Mouse (Mus musculus) lung, embryonic 14.5 days (tissue): ENCODE results near the gene Gns. TPM values are rescaled to one million over a fixed set of nuclear protein-coding genes. Genes with fewer than 3 reads are reported as not detected.

Experiments used
- ATAC-seq: fragments of 200-750 bp; cut with Nextera tagmentation; 2 replicates; pipeline ENCODE4 v1.8.0; 2017; ENCODE audit warnings: mild to moderate bottlenecking, moderate TSS enrichment, moderate library complexity; ENCODE audit not compliant: insufficient read depth
- DNase-seq: peaks from one replicate; pipeline ENCODE4 v3.0.0-alpha.2; 2015
- H3K27ac ChIP-seq: fragments of 300-500 bp; sonication (generic); 2 replicates; pipeline ENCODE4 v1.5.1; 2014; ENCODE audit warnings: low read depth, mild to moderate bottlenecking, moderate library complexity
- H3K27me3 ChIP-seq: fragments of 300-500 bp; sonication (generic); 2 replicates; pipeline ENCODE4 v1.6.1; 2014; ENCODE audit warnings: low read length, control low read depth; ENCODE audit not compliant: insufficient read depth
- H3K36me3 ChIP-seq: fragments of 300-500 bp; sonication (generic); 2 replicates; pipeline ENCODE4 v1.6.1; 2014; ENCODE audit warnings: control low read depth; ENCODE audit not compliant: insufficient read depth
- H3K4me1 ChIP-seq: fragments of 300-500 bp; sonication (generic); 2 replicates; pipeline ENCODE4 v1.6.1; 2014; ENCODE audit warnings: antibody characterized with exemption, control low read depth; ENCODE audit not compliant: insufficient read depth
- H3K4me2 ChIP-seq: fragments of 300-500 bp; sonication (generic); 2 replicates; pipeline ENCODE4 v1.6.1; 2014; ENCODE audit warnings: mild to moderate bottlenecking
- H3K4me3 ChIP-seq: fragments of 300-500 bp; sonication (generic); 2 replicates; pipeline ENCODE4 v1.5.1; 2014; ENCODE audit warnings: low read depth, low read length
- H3K9ac ChIP-seq: fragments of 300-500 bp; sonication (generic); 2 replicates; pipeline ENCODE4 v1.6.1; 2014
- H3K9me3 ChIP-seq: fragments of 300-500 bp; sonication (generic); 2 replicates; pipeline ENCODE4 v1.6.1; 2016; ENCODE audit warnings: low read depth, low read length, control low read depth
- CTCF ChIP-seq: IDR thresholded peaks from 2 replicates; pipeline ENCODE4 v1.5.1; 2016; ENCODE audit warnings: antibody characterized with exemption, low read depth
- WGBS: fragments of 180-500 bp; shearing (Covaris S2); extraction: QIAGEN DNeasy Blood & Tissue Kit; methylation state at CpG from one replicate; pipeline ENCODE4 v1.1.7; 2014; 5-methylcytosine and 5-hydroxymethylcytosine counted together
- polyA plus RNA-seq: library from polyadenylated mRNA; unstranded; fragments of >200 nt; fragmentation: Nextera tagmentation; extraction: Ambion mirVana; gene quantifications from 2 replicates; pipeline ENCODE4 v1.2.1, GENCODE M21; 2014

Gns gene
- polyA plus RNA-seq, 1 experiment from 2014 or later = 46.9 TPM

GRCm38 (mm10) chr10:121349244-121349643 is 15.6 kb upstream of the Gns start:
- H3K4me3 ChIP-seq = no peak overlapping the region; the same call in 1 of the 2 replicates
- peak overlapping the region; percentile 40 for H3K4me2 ChIP-seq
- no peaks in the 10 kb centered on the region for H3K36me3 ChIP-seq
- DNase-seq (no peak), ATAC-seq (no peak)
- 26% methylated on average over 5 of the region's 5 CpGs for WGBS
- peaks cover 33% of the 10 kb centered on the region for H3K27me3 ChIP-seq
- no peak for TF ChIP-seq CTCF
- H3K27ac ChIP-seq = 0 out of 2 replicates have a peak overlapping the region, but pooled peaks have one; percentile 48
- peaks cover 6% of the 10 kb centered on the region; the same call in 1 of the 2 replicates for H3K4me1 ChIP-seq
- no peaks in the 10 kb centered on the region for H3K9me3 ChIP-seq
- H3K9ac ChIP-seq = no peak overlapping the region

- no peaks in the 10 kb centered on the region for H3K9me3 ChIP-seq
- 1% methylated on average over 35 of the region's 35 CpGs for WGBS
- peak overlapping the region; percentile 58 for H3K27ac ChIP-seq
- DNase-seq (peak; percentile 48), ATAC-seq (peak; percentile 72)
- peak overlapping the region; percentile 53 for H3K4me3 ChIP-seq
- H3K27me3 ChIP-seq = peaks cover 33% of the 10 kb centered on the region
- H3K4me2 ChIP-seq = peak overlapping the region; percentile 90
- peaks cover 6% of the 10 kb centered on the region; the same call in 1 of the 2 replicates for H3K4me1 ChIP-seq
- peak overlapping the region; percentile 51 for H3K9ac ChIP-seq
- TF ChIP-seq CTCF = no peak
- H3K36me3 ChIP-seq = no peaks in the 10 kb centered on the region
Observed at GRCm38 (mm10) chr10:121350357-121351065, 14.4 kb upstream of the Gns start.

- ATAC-seq = peak; percentile 86
- H3K27ac ChIP-seq = peak within 1 kb of the TSS; percentile 58
Observed at GRCm38 (mm10) chr10:121351066-121351581, 13.8 kb upstream of the Gns start, which contains the start of gene Tbc1d30. Tbc1d30 (minus strand) TSS chr10:121351278.

GRCm38 (mm10) chr10:121351692-121352290 is 13.1 kb upstream of the Gns start:
- H3K9me3 ChIP-seq = no peaks in the 10 kb centered on the region
- H3K4me1 ChIP-seq = peaks cover 6% of the 10 kb centered on the region; the same call in 1 of the 2 replicates
- WGBS = 24% methylated on average over 15 of the region's 15 CpGs
- peak overlapping the region; percentile 90 for H3K4me2 ChIP-seq
- no peak for ATAC-seq
- peak overlapping the region; percentile 53 for H3K4me3 ChIP-seq
- no peaks in the 10 kb centered on the region for H3K36me3 ChIP-seq
- no peak for TF ChIP-seq CTCF
- peaks cover 33% of the 10 kb centered on the region for H3K27me3 ChIP-seq
- H3K27ac ChIP-seq = no peak overlapping the region
- H3K9ac ChIP-seq = no peak overlapping the region
- DNase-seq = peak; percentile 22

More at GRCm38 (mm10) chr10:121351066-121351581, 13.8 kb upstream of the Gns start, which contains the start of gene Tbc1d30:
- Histone ChIP-seq H3K36me3 (no peaks in the 10 kb centered on the region), H3K9me3 (no peaks in the 10 kb centered on the region), H3K4me3 (peak within 1 kb of the TSS; percentile 53), H3K4me1 (peaks cover 6% of the 10 kb centered on the region; the same call in 1 of the 2 replicates), H3K9ac (peak within 1 kb of the TSS; percentile 51), H3K27me3 (peaks cover 33% of the 10 kb centered on the region), H3K4me2 (peak within 1 kb of the TSS; percentile 90)
- DNase-seq = peak; percentile 66
- TF ChIP-seq CTCF = no peak
- under 1% methylated on average over 55 of the region's 61 CpGs for WGBS

GRCm38 (mm10) chr10:121360358-121360757 is 4.5 kb upstream of the Gns start:
- H3K36me3 ChIP-seq = no peaks in the 10 kb centered on the region
- H3K27ac ChIP-seq = no peak overlapping the region
- TF ChIP-seq CTCF = no peak
- H3K9ac ChIP-seq = no peak overlapping the region
- H3K4me1 ChIP-seq = no peaks in the 10 kb centered on the region
- no peaks in the 10 kb centered on the region for H3K9me3 ChIP-seq
- no peak overlapping the region for H3K4me3 ChIP-seq
- H3K27me3 ChIP-seq = no peaks in the 10 kb centered on the region
- ATAC-seq (no peak), DNase-seq (no peak)
- 89% methylated on average over 2 of the region's 2 CpGs for WGBS
- no peak overlapping the region for H3K4me2 ChIP-seq

- no peak for TF ChIP-seq CTCF
- Histone ChIP-seq H3K4me2 (no peak overlapping the region), H3K4me1 (peaks cover 9% of the 10 kb centered on the region), H3K4me3 (no peak overlapping the region), H3K9me3 (no peaks in the 10 kb centered on the region), H3K27ac (no peak overlapping the region), H3K27me3 (no peaks in the 10 kb centered on the region), H3K36me3 (no peaks in the 10 kb centered on the region), H3K9ac (no peak overlapping the region)
- DNase-seq = no peak
- ATAC-seq = no peak
- 78% methylated on average over 8 of the region's 8 CpGs for WGBS
Observed at GRCm38 (mm10) chr10:121363201-121363600, 1.7 kb upstream of the Gns start.

GRCm38 (mm10) chr10:121364306-121364705 is 584 bp upstream of the Gns start:
- peak overlapping the region; percentile 45 for H3K9ac ChIP-seq
- no peaks in the 10 kb centered on the region for H3K27me3 ChIP-seq
- peaks cover 9% of the 10 kb centered on the region for H3K4me1 ChIP-seq
- no peak for TF ChIP-seq CTCF
- 20% methylated on average over 15 of the region's 15 CpGs for WGBS
- ATAC-seq (0 out of 2 replicates have a peak, but pooled peaks have one; percentile 9), DNase-seq (no peak)
- peak overlapping the region; percentile 85 for H3K4me3 ChIP-seq
- H3K9me3 ChIP-seq = no peaks in the 10 kb centered on the region
- no peaks in the 10 kb centered on the region for H3K36me3 ChIP-seq
- H3K27ac ChIP-seq = no peak overlapping the region
- peak overlapping the region; percentile 93 for H3K4me2 ChIP-seq
